Mouse (Mus musculus) testis, adult 2 months (tissue): ENCODE data around the gene Rell1. TPM values are rescaled to one million over a fixed set of nuclear protein-coding genes. Genes with fewer than 3 reads are reported as not detected.

Experiments
- H3K27ac ChIP-seq: fragments of 200-500 bp; 2 replicates; pipeline ENCODE4 v1.5.1; 2012; ENCODE audit warnings: low read depth, low read length; ENCODE audit not compliant: control insufficient read depth, insufficient read depth
- H3K27me3 ChIP-seq: fragments of 200-500 bp; 2 replicates; pipeline ENCODE4 v1.6.1; 2012; ENCODE audit warnings: mild to moderate bottlenecking, low read length, moderate library complexity; ENCODE audit not compliant: control insufficient read depth, insufficient read depth
- H3K36me3 ChIP-seq: fragments of 200-500 bp; 2 replicates; pipeline ENCODE4 v1.6.1; 2012; ENCODE audit warnings: mild to moderate bottlenecking, low read length; ENCODE audit not compliant: control insufficient read depth, insufficient read depth
- H3K4me1 ChIP-seq: fragments of 200-500 bp; 2 replicates; pipeline ENCODE4 v1.6.1; 2012; ENCODE audit warnings: low read length; ENCODE audit not compliant: control insufficient read depth, insufficient read depth
- H3K4me3 ChIP-seq: fragments of 200-500 bp; 2 replicates; pipeline ENCODE4 v1.5.1; 2012; ENCODE audit warnings: low read depth, mild to moderate bottlenecking, low read length, moderate library complexity, mixed read lengths; ENCODE audit not compliant: control insufficient read depth
- CTCF ChIP-seq: fragments of 200-500 bp; IDR thresholded peaks from 2 replicates; pipeline ENCODE4 v1.5.1; 2012; ENCODE audit warnings: low read depth, mild to moderate bottlenecking, inconsistent platforms, low read length, moderate library complexity; ENCODE audit not compliant: control insufficient read depth, insufficient read depth, insufficient replicate concordance
- POLR2A ChIP-seq: fragments of 200-500 bp; IDR thresholded peaks from 2 replicates; pipeline ENCODE4 v1.6.1; 2012; ENCODE audit warnings: low read depth, mild to moderate bottlenecking, inconsistent platforms, low read length, moderate library complexity; ENCODE audit not compliant: control insufficient read depth
- polyA plus RNA-seq: library from polyadenylated mRNA; depleted of rRNA; stranded (reverse); fragments of >200 nt; gene quantifications from 2 replicates; pipeline ENCODE4 v1.2.3, GENCODE M21; 2012

The Rell1 gene
- polyA plus RNA-seq, 1 experiment: 0.54 TPM

DNA sequence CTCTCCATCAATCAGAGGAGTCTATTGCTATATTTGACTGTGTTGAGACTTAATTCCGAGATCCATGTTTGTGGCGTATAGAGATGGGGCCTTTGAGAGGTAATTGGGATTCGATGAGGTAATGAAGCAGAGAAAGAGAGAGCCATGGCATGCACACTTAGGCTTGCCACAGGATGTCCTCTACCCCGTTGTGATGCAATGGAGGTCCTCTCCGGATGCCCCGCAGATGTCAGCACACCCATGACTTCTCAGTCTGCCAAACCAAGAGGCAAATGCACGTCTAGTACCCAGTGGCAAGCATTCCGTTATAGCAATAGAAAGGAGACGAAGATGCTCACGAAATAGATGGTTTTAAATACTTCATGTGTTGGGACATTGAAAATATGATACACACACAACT is 8.1 kb downstream of the Rell1 start:
- Histone ChIP-seq H3K27me3 (no peaks in the 10 kb centered on the region), H3K27ac (no peak overlapping the region), H3K4me3 (no peak overlapping the region), H3K4me1 (peaks cover 5% of the 10 kb centered on the region; the same call in 1 of the 2 replicates), H3K36me3 (no peaks in the 10 kb centered on the region)
- TF ChIP-seq POLR2A: no peak
- no peak for TF ChIP-seq CTCF

DNA sequence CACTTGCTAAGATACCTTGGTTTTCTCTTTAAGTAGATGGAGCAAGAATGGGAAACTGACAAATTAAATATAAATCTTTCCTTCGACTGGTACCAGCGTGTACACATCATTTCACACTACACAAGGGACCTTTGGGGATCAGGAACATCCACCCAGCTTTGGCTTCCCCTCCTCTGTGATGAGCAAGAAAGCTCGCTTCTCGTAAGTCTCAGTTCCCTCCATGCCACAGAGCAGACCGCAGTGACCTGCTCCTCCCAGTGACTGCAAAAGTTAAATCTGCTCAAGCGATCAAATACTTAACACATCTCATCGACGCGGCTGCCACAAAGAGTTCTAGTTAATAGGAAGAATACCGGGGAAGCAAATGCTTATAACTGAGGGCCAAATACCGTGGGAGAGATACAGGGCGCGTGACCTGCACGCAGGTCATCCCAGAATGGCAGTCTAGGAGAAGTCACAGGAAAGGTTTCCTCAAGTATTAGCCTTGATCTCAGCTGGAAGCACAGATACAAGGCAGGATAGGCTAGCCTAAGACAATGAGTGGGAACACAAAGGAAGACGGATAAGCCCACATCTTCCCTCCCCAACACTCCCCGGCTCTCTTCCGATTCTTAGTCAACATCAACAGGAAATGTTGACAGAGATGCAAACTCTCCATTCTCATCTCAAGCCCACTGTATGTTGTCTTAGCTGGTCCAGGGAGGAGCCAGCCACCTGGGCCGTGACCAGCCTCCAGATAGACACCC is 9.6 kb downstream of the Rell1 start:
- Histone ChIP-seq H3K27me3 (no peaks in the 10 kb centered on the region), H3K4me1 (peaks cover 2% of the 10 kb centered on the region; the same call in 1 of the 2 replicates), H3K36me3 (no peaks in the 10 kb centered on the region), H3K4me3 (no peak overlapping the region), H3K27ac (no peak overlapping the region)
- TF ChIP-seq POLR2A: no peak
- no peak for TF ChIP-seq CTCF

DNA sequence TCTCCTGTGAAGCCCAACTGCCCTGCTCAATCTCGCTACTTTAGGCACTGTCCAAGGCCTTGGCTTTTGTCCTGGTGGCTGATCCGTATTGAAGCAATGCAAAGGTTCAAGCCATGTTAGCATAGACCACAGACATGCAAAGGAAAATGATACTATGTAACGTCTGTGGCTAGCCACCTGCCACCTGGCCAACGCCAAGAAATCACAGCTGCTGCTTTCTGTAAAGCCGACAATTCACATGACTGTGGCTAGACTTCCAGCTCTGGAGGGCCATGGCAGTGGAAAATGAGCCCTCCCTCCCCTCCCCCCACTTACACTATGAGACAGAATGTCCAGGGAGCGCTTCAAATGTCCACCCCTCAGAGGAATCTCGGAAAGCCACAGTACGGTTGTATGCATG is 11.1 kb downstream of the Rell1 start:
- no peak for TF ChIP-seq POLR2A
- TF ChIP-seq CTCF: no peak
- Histone ChIP-seq H3K4me1 (peaks cover 2% of the 10 kb centered on the region; the same call in 1 of the 2 replicates), H3K27ac (no peak overlapping the region), H3K27me3 (no peaks in the 10 kb centered on the region), H3K4me3 (no peak overlapping the region), H3K36me3 (no peaks in the 10 kb centered on the region)

DNA sequence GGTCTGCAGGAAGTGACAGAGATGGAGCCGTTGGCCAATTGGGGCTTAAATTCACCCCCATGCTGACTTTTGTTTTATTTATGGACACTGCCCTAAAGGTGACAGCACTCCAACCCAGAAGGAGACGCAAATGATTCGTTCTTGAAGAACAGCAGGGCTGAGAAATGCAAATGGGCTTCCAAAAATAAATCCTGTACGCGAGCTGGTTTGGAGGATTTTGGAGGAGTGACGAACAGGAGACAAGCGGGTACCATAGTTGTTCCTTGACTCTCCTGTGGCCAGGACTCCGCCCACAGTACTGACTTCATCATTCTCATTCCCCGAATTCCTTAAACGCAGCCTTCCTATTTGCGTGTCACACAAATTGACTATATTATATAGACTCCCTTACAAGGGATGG is 12.3 kb downstream of the Rell1 start:
- H3K4me3 ChIP-seq: no peak overlapping the region

DNA sequence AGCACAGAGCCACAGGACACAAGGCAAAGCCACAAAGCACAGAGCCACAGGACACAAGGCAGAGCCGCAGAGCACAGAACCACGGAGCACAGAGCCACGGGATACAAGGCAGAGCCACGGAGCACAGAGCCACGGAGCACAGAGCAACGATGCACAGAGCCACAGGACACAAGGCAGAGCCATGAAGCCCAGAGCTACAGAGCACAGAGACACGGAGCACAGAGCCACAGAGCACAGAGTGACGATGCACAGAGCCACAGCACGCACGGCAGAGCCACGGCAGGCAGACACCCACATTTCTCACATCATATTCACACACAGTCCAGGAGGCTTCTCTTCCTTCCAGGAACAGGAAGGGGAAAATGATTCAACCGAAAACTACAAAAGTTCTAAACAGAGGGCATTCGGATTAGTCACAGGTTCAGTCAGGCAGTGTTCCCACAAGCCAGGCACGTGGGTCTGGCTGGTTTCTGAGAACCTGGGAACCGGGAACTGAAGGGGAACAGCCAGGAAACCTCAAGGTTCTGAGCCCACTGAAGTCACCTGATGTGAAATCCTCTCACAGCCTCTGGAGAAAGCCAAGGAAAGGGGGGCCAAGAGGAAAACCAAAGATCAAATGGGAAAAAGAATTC is 15.2 kb downstream of the Rell1 start:
- Histone ChIP-seq H3K36me3 (no peaks in the 10 kb centered on the region), H3K27ac (no peak overlapping the region), H3K4me1 (peaks cover 2% of the 10 kb centered on the region; the same call in 1 of the 2 replicates), H3K4me3 (no peak overlapping the region), H3K27me3 (no peaks in the 10 kb centered on the region)
- TF ChIP-seq CTCF (no peak), POLR2A (no peak)

More for the DNA sequence above, 12.3 kb downstream of the Rell1 start:
- H3K4me1 ChIP-seq: peaks cover 2% of the 10 kb centered on the region; the same call in 1 of the 2 replicates
- no peak for TF ChIP-seq CTCF
- no peak for TF ChIP-seq POLR2A
- no peak overlapping the region for H3K27ac ChIP-seq
- no peaks in the 10 kb centered on the region for H3K27me3 ChIP-seq
- no peaks in the 10 kb centered on the region for H3K36me3 ChIP-seq

DNA sequence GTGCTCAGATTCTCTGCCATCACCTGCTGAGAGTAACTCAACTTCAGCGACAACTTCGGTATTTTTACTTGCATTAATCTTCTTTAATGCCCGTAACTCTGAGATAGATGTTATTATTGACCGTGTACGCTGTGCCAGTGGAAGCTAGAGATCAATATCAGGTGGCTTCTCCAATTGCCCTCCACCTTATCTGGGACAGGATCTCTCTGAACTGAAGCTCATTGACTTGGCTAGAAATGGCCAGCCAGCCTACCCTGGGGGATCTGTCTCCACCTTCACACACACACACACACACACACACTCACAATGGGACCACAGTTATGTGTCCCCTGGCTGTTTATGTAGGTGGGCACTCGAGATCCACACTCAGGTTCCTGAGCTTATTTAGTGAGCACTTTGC is 16.7 kb downstream of the Rell1 start:
- Histone ChIP-seq H3K27ac (no peak overlapping the region), H3K27me3 (no peaks in the 10 kb centered on the region), H3K4me1 (no peaks in the 10 kb centered on the region; the same call in 1 of the 2 replicates), H3K36me3 (no peaks in the 10 kb centered on the region), H3K4me3 (no peak overlapping the region)
- TF ChIP-seq POLR2A (no peak), CTCF (no peak)

DNA sequence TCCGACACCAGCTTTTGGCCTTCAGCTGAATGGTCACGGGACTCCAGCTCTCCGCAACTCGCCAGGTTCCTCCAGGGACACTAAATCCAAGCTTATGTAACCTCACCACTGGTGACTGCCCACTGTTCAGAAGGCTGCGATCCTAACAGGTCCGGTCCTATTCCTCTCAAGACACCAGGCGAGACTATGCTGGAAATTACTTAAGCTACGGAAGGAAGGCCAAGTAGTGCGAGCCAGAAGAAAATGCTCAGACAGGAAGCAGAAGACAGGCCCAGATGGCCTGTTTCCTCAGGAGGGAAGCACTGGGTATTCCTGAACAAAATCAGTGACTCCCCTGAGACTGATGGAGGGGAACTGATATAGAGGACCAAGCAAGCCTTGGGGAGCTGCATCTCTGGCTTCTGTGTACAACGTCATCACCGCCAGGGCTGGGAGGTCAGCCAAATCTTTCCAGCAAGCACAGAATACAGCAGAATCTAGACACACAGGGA is 17.2 kb downstream of the Rell1 start:
- Histone ChIP-seq H3K27me3 (no peaks in the 10 kb centered on the region), H3K27ac (no peak overlapping the region), H3K36me3 (no peaks in the 10 kb centered on the region), H3K4me1 (no peaks in the 10 kb centered on the region; the same call in 1 of the 2 replicates), H3K4me3 (no peak overlapping the region)
- TF ChIP-seq CTCF: no peak
- no peak for TF ChIP-seq POLR2A
